8 mouse cellular contexts compared by ENCODE assay signal in the genomic region with DNA sequence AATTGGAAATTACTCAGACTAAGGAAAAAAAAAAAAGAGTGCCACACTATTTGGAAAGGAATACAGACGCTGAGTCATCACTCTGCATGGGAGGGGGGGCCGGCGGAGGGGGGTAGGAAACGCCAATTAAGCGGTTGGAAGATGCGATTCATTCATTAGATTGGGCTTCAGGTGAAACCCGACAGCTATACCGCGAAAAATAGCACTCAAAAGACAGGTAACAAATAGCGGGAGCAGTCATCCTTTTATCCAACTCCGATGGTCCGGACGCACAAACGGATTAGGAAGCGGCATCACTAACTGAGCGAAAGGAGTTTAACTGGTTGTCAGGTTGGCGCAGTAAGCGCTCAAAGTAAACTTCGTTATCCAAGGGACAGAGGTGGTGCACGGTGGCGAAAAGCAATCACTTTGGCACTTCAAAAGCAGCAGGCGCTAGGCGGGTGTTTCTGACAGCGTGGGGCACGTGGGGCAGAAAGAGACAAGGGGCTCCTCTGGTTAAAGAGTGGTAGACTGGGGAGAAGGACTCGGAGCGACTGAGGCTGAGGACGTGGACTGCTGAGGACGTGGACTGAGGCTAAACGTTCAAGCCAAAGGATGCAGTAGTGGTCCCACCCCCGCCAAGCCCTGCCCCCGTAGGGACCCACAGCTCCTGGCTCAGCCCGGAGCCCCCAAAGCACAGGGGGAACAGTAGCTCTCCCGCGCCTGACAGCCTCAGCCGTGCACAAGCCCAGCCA. TPM values are rescaled to one million over a fixed set of nuclear protein-coding genes. Genes with fewer than 3 reads are reported as not detected.
A peak's percentile ranks its signal among the peaks of the same experiment; 100 is the strongest.
DNase-seq lines count a peak whose midpoint lies in the region; ATAC-seq and TF ChIP-seq lines count a peak whose summit lies in the region.

No protein-coding gene starts in this region.

- peak; percentile 40 for DNase-seq in cerebellum, adult 11 months
- DNase-seq in cerebellum, adult 2 months, result peak; percentile 43 to 58
- peak; percentile 53 for DNase-seq in gastrocnemius, adult 2 months
- DNase-seq in limb, embryonic 11.5 days (ENCODE audit: low spot score), result peak; percentile 65

- peak overlapping the region; percentile 91 for H3K4me3 ChIP-seq in cerebellum, adult 2 months (replicated peaks; ENCODE audit: insufficient read depth, low read depth, low read length)
- peak overlapping the region; percentile 96 for H3K4me3 ChIP-seq in gastrocnemius, adult 2 months
- H3K4me3 ChIP-seq in intestine, embryonic 16.5 days (ENCODE audit: low read length), result peak overlapping the region; percentile 91
- peak overlapping the region; percentile 95 for H3K4me3 ChIP-seq in limb, embryonic 11.5 days (ENCODE audit: low read depth, low read length)
- H3K4me3 ChIP-seq in midbrain, embryonic 15.5 days, result peak overlapping the region; percentile 83
- H3K4me3 ChIP-seq in stomach, embryonic 14.5 days (ENCODE audit: low read depth, low read length), result peak overlapping the region; percentile 96

- H3K27me3 ChIP-seq in cerebellum, adult 2 months (ENCODE audit: control insufficient read depth, insufficient read depth, low read length), result no peaks in the 10 kb centered on the region
- H3K27me3 ChIP-seq in intestine, embryonic 16.5 days (replicated peaks; ENCODE audit: control insufficient read depth, insufficient read depth, low read length), result no peaks in the 10 kb centered on the region
- H3K27me3 ChIP-seq in limb, embryonic 11.5 days (ENCODE audit: control insufficient read depth, insufficient read depth, low read length), result no peaks in the 10 kb centered on the region
- H3K27me3 ChIP-seq in midbrain, embryonic 15.5 days (replicated peaks), result no peaks in the 10 kb centered on the region
- no peaks in the 10 kb centered on the region for H3K27me3 ChIP-seq in stomach, embryonic 14.5 days (ENCODE audit: control insufficient read depth, insufficient read depth, low read length)

- H3K27ac ChIP-seq in cerebellum, adult 2 months (ENCODE audit: insufficient read depth, low read length), result peak overlapping the region; percentile 31; the same call in 1 of the 2 replicates
- peak overlapping the region; percentile 100 for H3K27ac ChIP-seq in gastrocnemius, adult 2 months
- H3K27ac ChIP-seq in intestine, embryonic 16.5 days (ENCODE audit: low read length), result peak overlapping the region; percentile 96
- peak overlapping the region; percentile 92 for H3K27ac ChIP-seq in limb, embryonic 11.5 days (replicated peaks; ENCODE audit: low read depth, low read length)
- peak overlapping the region; percentile 94 for H3K27ac ChIP-seq in midbrain, embryonic 15.5 days
- peak overlapping the region; percentile 93 for H3K27ac ChIP-seq in stomach, embryonic 14.5 days (ENCODE audit: low read length)

- 0% methylated on average over 36 of the region's 36 CpGs for WGBS in cerebellum, adult 2 months
- under 1% methylated on average over 36 of the region's 36 CpGs for WGBS in intestine, embryonic 16.5 days
- WGBS in limb, embryonic 11.5 days, result under 1% methylated on average over 36 of the region's 36 CpGs
- WGBS in midbrain, embryonic 15.5 days, result under 1% methylated on average over 36 of the region's 36 CpGs
- under 1% methylated on average over 36 of the region's 36 CpGs for WGBS in stomach, embryonic 14.5 days

- no peaks in the 10 kb centered on the region for H3K4me1 ChIP-seq in cerebellum, adult 2 months (ENCODE audit: control insufficient read depth, insufficient read depth, low read length)
- peaks cover 17% of the 10 kb centered on the region for H3K4me1 ChIP-seq in intestine, embryonic 16.5 days (ENCODE audit: control insufficient read depth, insufficient read depth, low read length)
- peaks cover 3% of the 10 kb centered on the region; the same call in 1 of the 2 replicates for H3K4me1 ChIP-seq in limb, embryonic 11.5 days (ENCODE audit: control insufficient read depth, insufficient read depth, low read length)
- peaks cover 24% of the 10 kb centered on the region for H3K4me1 ChIP-seq in midbrain, embryonic 15.5 days
- peaks cover 12% of the 10 kb centered on the region for H3K4me1 ChIP-seq in stomach, embryonic 14.5 days (ENCODE audit: control insufficient read depth, insufficient read depth, low read length)

- no peaks in the 10 kb centered on the region for H3K36me3 ChIP-seq in intestine, embryonic 16.5 days (ENCODE audit: control insufficient read depth, insufficient read depth, low read length)
- no peaks in the 10 kb centered on the region for H3K36me3 ChIP-seq in limb, embryonic 11.5 days (ENCODE audit: control insufficient read depth, insufficient read depth, low read length)
- no peaks in the 10 kb centered on the region for H3K36me3 ChIP-seq in midbrain, embryonic 15.5 days (replicated peaks)
- no peaks in the 10 kb centered on the region for H3K36me3 ChIP-seq in stomach, embryonic 14.5 days (ENCODE audit: control insufficient read depth, insufficient read depth, low read length)

- ATAC-seq in cerebellum, adult (ENCODE audit: insufficient number of reproducible peaks, low FRiP score, low TSS enrichment), result no peak
- peak; percentile 1 for ATAC-seq in intestine, embryonic 16.5 days
- no peak for ATAC-seq in limb, embryonic 11.5 days (ENCODE audit: insufficient number of reproducible peaks, low FRiP score, low TSS enrichment, low read depth)
- peak; percentile 1; the same call in 1 of the 2 replicates for ATAC-seq in midbrain, embryonic 15.5 days (replicated peaks)
- ATAC-seq in stomach, embryonic 14.5 days (ENCODE audit: insufficient number of reproducible peaks, insufficient read depth, low FRiP score, low read depth), result no peak

- TF ChIP-seq CTCF in cerebellum, adult 2 months (IDR thresholded peaks at IDR 0.05; ENCODE audit: borderline replicate concordance, insufficient read depth, low read depth, low read length), result no peak
- TF ChIP-seq CTCF in gastrocnemius, adult 2 months (IDR thresholded peaks at IDR 0.05), result no peak

- intact Hi-C loops in gastrocnemius, adult 2 months (cut with DNase I), result loop anchor here (5.0 kb wide), 2 partner anchors 62 to 223 kb away; a partner anchor contains a TSS

- H3K9ac ChIP-seq in intestine, embryonic 16.5 days (ENCODE audit: low read depth, low read length), result peak overlapping the region; percentile 81
- H3K9ac ChIP-seq in limb, embryonic 11.5 days (ENCODE audit: low read length), result peak overlapping the region; percentile 94
- peak overlapping the region; percentile 83 for H3K9ac ChIP-seq in midbrain, embryonic 15.5 days
- peak overlapping the region; percentile 82 for H3K9ac ChIP-seq in stomach, embryonic 14.5 days (replicated peaks; ENCODE audit: low read depth, low read length)

- no peak for TF ChIP-seq POLR2A in cerebellum, adult 2 months (IDR thresholded peaks at IDR 0.05; ENCODE audit: borderline replicate concordance, insufficient read depth, low read length)

- peak overlapping the region; percentile 82 for H3K4me2 ChIP-seq in intestine, embryonic 16.5 days (ENCODE audit: low read depth, low read length)
- peak overlapping the region; percentile 78 for H3K4me2 ChIP-seq in limb, embryonic 11.5 days (ENCODE audit: low read depth, severe bottlenecking)
- peak overlapping the region; percentile 92 for H3K4me2 ChIP-seq in midbrain, embryonic 15.5 days
- peak overlapping the region; percentile 88 for H3K4me2 ChIP-seq in stomach, embryonic 14.5 days (replicated peaks; ENCODE audit: low read depth, low read length)

- H3K9me3 ChIP-seq in intestine, embryonic 16.5 days (ENCODE audit: control insufficient read depth, low read length), result no peaks in the 10 kb centered on the region
- no peaks in the 10 kb centered on the region for H3K9me3 ChIP-seq in limb, embryonic 11.5 days (ENCODE audit: control insufficient read depth, low read length)
- no peaks in the 10 kb centered on the region for H3K9me3 ChIP-seq in midbrain, embryonic 15.5 days
- no peaks in the 10 kb centered on the region for H3K9me3 ChIP-seq in stomach, embryonic 14.5 days (ENCODE audit: control insufficient read depth, low read depth, low read length)

RNA-seq across cellular contexts. Expression of a gene that starts 1.2 kb away (rescaled TPM):
- 134 and 136 TPM in 2 replicates for polyA plus RNA-seq in cerebellum, adult 2 months (2012; rRNA removed)
- 10 to 100 TPM; 46.9 to 50.7 TPM for total RNA-seq in gastrocnemius, adult 2 months (2021)
- 15.9 and 19.0 TPM in 2 replicates for polyA plus RNA-seq in intestine, embryonic 16.5 days (2015; fragmentation: Nextera tagmentation; extraction: Ambion mirVana)
- 39.5 and 42.2 TPM in 2 replicates for polyA plus RNA-seq in limb, embryonic 11.5 days (2014; fragmentation: Nextera tagmentation; extraction: Ambion mirVana)
- 25.3 and 32.2 TPM in 2 replicates for polyA plus RNA-seq in midbrain, embryonic 15.5 days (2015; fragmentation: Nextera tagmentation; extraction: Ambion mirVana)
- polyA plus RNA-seq in stomach, embryonic 14.5 days (2014; fragmentation: Nextera tagmentation; extraction: Ambion mirVana), result 46.6 and 48.8 TPM in 2 replicates

RNA-seq across cellular contexts. Expression of a gene that starts 41.7 kb away (rescaled TPM):
- 68.2 and 73.0 TPM in 2 replicates for polyA plus RNA-seq in cerebellum, adult 2 months (2012; rRNA removed)
- 1 to 10 TPM; 2.0 to 4.8 TPM for total RNA-seq in gastrocnemius, adult 2 months (2021)
- 28.1 and 30.3 TPM in 2 replicates for polyA plus RNA-seq in intestine, embryonic 16.5 days (2015; fragmentation: Nextera tagmentation; extraction: Ambion mirVana)
- 5.9 and 7.0 TPM in 2 replicates for polyA plus RNA-seq in limb, embryonic 11.5 days (2014; fragmentation: Nextera tagmentation; extraction: Ambion mirVana)
- 43.0 and 50.4 TPM in 2 replicates for polyA plus RNA-seq in midbrain, embryonic 15.5 days (2015; fragmentation: Nextera tagmentation; extraction: Ambion mirVana)
- polyA plus RNA-seq in stomach, embryonic 14.5 days (2014; fragmentation: Nextera tagmentation; extraction: Ambion mirVana), result 32.6 TPM in 2 replicates

Comparison
In these comparisons a context has a peak if more than half of its experiments do, and no peak if none do; other contexts are left out.
1. ATAC-seq: peak in intestine, embryonic 16.5 days (single experiment) and midbrain, embryonic 15.5 days (single experiment); none in cerebellum, adult (single experiment), limb, embryonic 11.5 days (single experiment) and stomach, embryonic 14.5 days (single experiment).
2. H3K27ac ChIP-seq: peak in every context shown above with its lines; median percentile 100 in gastrocnemius, adult 2 months; 96 in intestine, embryonic 16.5 days; 94 in midbrain, embryonic 15.5 days; 93 in stomach, embryonic 14.5 days; 92 in limb, embryonic 11.5 days; 31 in cerebellum, adult 2 months.
3. Peak in every context shown above with its lines, with median percentiles within 50 percentile points of each other: DNase-seq, H3K4me3 ChIP-seq, H3K4me2 ChIP-seq and H3K9ac ChIP-seq.